Mouse (Mus musculus) c-Kit-positive CD71-negative TER-119-negative erythroid progenitor cells, embryonic 14.5 days (primary cell): ENCODE results near the gene Gstm1.

ENCODE experiments used
- DNase-seq: peaks from one replicate; pipeline ENCODE4 v3.0.0-alpha.2; 2013; ENCODE audit warnings: low read depth

Gene Gstm1

GRCm38 (mm10) chr3:107964656-107965308, 53.0 kb downstream of the Gstm1 start:
- no peak for DNase-seq

GRCm38 (mm10) chr3:107964026-107964425, 53.7 kb downstream of the Gstm1 start:
- DNase-seq = no peak
